Mouse (Mus musculus) heart, embryonic 16.5 days (tissue): ENCODE results near the gene Ndc1. TPM values are rescaled to one million over a fixed set of nuclear protein-coding genes. Genes with fewer than 3 reads are reported as not detected.
A peak's percentile ranks its signal among the peaks of the same experiment; 100 is the strongest.

Experiments used
- ATAC-seq: fragments of 200-750 bp; cut with Nextera tagmentation; replicated peaks from 2 replicates; pipeline ENCODE4 v1.8.0; 2017; ENCODE audit warnings: moderate number of reproducible peaks; ENCODE audit not compliant: insufficient read depth, low FRiP score; ENCODE audit errors: extremely low read depth
- H3K27ac ChIP-seq: fragments of 300-500 bp; sonication (generic); 2 replicates; pipeline ENCODE4 v1.5.1; 2014; ENCODE audit warnings: mild to moderate bottlenecking, low read length, control low read depth, moderate library complexity
- H3K27me3 ChIP-seq: fragments of 300-500 bp; sonication (generic); 2 replicates; pipeline ENCODE4 v1.6.1; 2014; ENCODE audit warnings: low read length, mixed read lengths; ENCODE audit not compliant: control insufficient read depth, insufficient read depth
- H3K36me3 ChIP-seq: fragments of 300-500 bp; sonication (generic); 2 replicates; pipeline ENCODE4 v1.6.1; 2014; ENCODE audit not compliant: control insufficient read depth, insufficient read depth
- H3K4me1 ChIP-seq: fragments of 300-500 bp; sonication (generic); 2 replicates; pipeline ENCODE4 v1.6.1; 2014; ENCODE audit warnings: low read length, mixed read lengths; ENCODE audit not compliant: control insufficient read depth, insufficient read depth
- H3K4me2 ChIP-seq: fragments of 300-500 bp; sonication (generic); 2 replicates; pipeline ENCODE4 v1.6.1; 2014; ENCODE audit warnings: low read depth, mild to moderate bottlenecking, control low read depth, low read length
- H3K4me3 ChIP-seq: fragments of 300-500 bp; sonication (generic); 2 replicates; pipeline ENCODE4 v1.5.1; 2014; ENCODE audit warnings: mild to moderate bottlenecking, control low read depth, low read length
- H3K9ac ChIP-seq: fragments of 300-500 bp; sonication (generic); 2 replicates; pipeline ENCODE4 v1.6.1; 2014; ENCODE audit warnings: low read length, control low read depth
- H3K9me3 ChIP-seq: fragments of 300-500 bp; sonication (generic); replicated peaks from 2 replicates; pipeline ENCODE4 v1.6.1; 2016; ENCODE audit warnings: low read length; ENCODE audit not compliant: control insufficient read depth
- WGBS: fragments of 180-500 bp; shearing (Covaris S2); extraction: QIAGEN DNeasy Blood & Tissue Kit; methylation state at CpG from one replicate; pipeline ENCODE4 v1.1.7; 2014; 5-methylcytosine and 5-hydroxymethylcytosine counted together
- polyA plus RNA-seq: library from polyadenylated mRNA; unstranded; fragments of >200 nt; fragmentation: Nextera tagmentation; extraction: Ambion mirVana; gene quantifications from 2 replicates; pipeline ENCODE4 v1.2.1, GENCODE M21; 2015

Ndc1 gene
- polyA plus RNA-seq, 1 experiment from 2014 or later: 23.4 TPM

- Histone ChIP-seq H3K27me3 (no peaks in the 10 kb centered on the region), H3K9ac (no peak overlapping the region), H3K4me3 (no peak overlapping the region), H3K27ac (no peak overlapping the region), H3K9me3 (no peaks in the 10 kb centered on the region), H3K36me3 (peaks cover 44% of the 10 kb centered on the region), H3K4me1 (no peaks in the 10 kb centered on the region), H3K4me2 (no peak overlapping the region)
- ATAC-seq: no peak
- WGBS: 73% methylated on average over 7 of the region's 7 CpGs
These were observed 13.3 kb downstream of the Ndc1 start for GRCm38 (mm10) chr4:107380871-107381270.

DNA sequence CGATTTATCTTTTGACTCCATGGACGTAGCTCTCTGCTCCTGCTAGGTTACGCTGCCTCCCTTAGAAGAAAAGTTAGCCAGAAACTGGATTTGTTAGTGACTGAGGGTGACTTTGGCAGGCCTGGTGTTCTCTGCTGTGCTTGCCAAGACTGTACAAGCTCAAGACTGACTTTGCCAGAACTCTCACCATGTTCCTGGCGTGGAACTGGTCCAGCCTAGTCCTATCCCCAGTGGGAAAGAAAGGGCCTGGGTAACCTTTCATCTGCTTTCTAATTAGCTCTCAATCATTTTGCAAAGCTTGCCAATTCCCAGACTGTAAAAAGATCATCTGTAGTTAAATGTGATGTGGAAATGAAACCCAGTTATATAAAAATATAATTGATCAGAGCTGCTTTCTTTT lies 19.5 kb downstream of the Ndc1 start:
- H3K27me3 ChIP-seq: no peaks in the 10 kb centered on the region
- no peak for ATAC-seq
- peaks cover 61% of the 10 kb centered on the region for H3K36me3 ChIP-seq
- no peak overlapping the region for H3K4me3 ChIP-seq
- H3K4me2 ChIP-seq: no peak overlapping the region
- H3K9ac ChIP-seq: no peak overlapping the region
- H3K9me3 ChIP-seq: no peaks in the 10 kb centered on the region
- H3K4me1 ChIP-seq: no peaks in the 10 kb centered on the region
- no peak overlapping the region for H3K27ac ChIP-seq
- 98% methylated on average over 4 of the region's 4 CpGs for WGBS

DNA sequence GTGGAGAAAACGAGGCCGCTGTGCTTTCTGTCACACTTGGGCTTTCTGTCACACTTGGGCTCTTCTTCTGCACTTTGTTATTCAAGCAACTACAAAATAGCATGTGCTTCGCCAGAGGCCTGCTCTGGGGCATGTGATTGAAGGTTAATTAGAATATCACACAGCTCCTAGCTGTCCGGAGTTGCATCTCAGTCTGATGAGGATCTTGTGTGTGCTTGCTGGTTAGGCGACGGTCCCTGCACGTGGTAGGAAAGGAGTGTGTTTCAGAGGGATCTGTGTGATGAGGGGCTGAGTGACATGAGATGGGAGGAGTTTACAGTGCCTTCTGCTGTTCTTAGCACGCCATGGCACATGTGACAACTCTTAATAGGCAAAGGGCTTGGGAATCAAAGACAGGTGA lies 19.9 kb downstream of the Ndc1 start:
- no peaks in the 10 kb centered on the region for H3K9me3 ChIP-seq
- H3K4me3 ChIP-seq: no peak overlapping the region
- no peaks in the 10 kb centered on the region for H3K27me3 ChIP-seq
- H3K4me1 ChIP-seq: no peaks in the 10 kb centered on the region
- H3K9ac ChIP-seq: no peak overlapping the region
- WGBS: 91% methylated on average over 8 of the region's 8 CpGs
- H3K36me3 ChIP-seq: peaks cover 62% of the 10 kb centered on the region
- H3K27ac ChIP-seq: no peak overlapping the region
- ATAC-seq: no peak
- no peak overlapping the region for H3K4me2 ChIP-seq

- Histone ChIP-seq H3K27ac (no peak overlapping the region), H3K36me3 (peaks cover 61% of the 10 kb centered on the region), H3K9me3 (no peaks in the 10 kb centered on the region), H3K4me2 (no peak overlapping the region), H3K4me3 (no peak overlapping the region), H3K9ac (no peak overlapping the region), H3K4me1 (no peaks in the 10 kb centered on the region), H3K27me3 (no peaks in the 10 kb centered on the region)
- no peak for ATAC-seq
- WGBS: 85% methylated on average over 2 of the region's 2 CpGs
These were observed 20.7 kb downstream of the Ndc1 start for GRCm38 (mm10) chr4:107388291-107388690.

DNA sequence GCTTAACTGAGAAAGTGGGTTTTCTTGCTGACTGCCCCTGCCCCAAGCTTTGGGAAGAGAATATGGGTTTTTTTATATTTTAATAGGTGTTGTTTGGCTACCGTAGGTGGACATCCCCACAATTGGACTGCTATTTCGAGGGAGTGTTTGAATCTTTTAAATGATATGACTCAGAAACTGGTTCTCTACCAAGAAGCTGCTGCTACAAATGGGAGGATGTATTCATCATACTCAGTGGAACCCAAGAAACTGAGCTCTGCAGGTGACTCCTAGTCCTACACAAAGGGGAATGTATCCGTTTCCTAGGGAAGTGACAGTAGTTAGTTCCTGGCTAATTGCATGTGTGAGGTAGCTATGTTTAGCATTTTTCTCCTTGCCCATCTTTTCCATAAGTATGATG lies 21.8 kb downstream of the Ndc1 start:
- Histone ChIP-seq H3K4me1 (no peaks in the 10 kb centered on the region), H3K27ac (no peak overlapping the region), H3K27me3 (no peaks in the 10 kb centered on the region), H3K4me3 (no peak overlapping the region), H3K4me2 (no peak overlapping the region), H3K9ac (no peak overlapping the region), H3K36me3 (peaks cover 65% of the 10 kb centered on the region), H3K9me3 (no peaks in the 10 kb centered on the region)
- ATAC-seq: no peak
- WGBS: 93% methylated on average over 3 of the region's 3 CpGs

DNA sequence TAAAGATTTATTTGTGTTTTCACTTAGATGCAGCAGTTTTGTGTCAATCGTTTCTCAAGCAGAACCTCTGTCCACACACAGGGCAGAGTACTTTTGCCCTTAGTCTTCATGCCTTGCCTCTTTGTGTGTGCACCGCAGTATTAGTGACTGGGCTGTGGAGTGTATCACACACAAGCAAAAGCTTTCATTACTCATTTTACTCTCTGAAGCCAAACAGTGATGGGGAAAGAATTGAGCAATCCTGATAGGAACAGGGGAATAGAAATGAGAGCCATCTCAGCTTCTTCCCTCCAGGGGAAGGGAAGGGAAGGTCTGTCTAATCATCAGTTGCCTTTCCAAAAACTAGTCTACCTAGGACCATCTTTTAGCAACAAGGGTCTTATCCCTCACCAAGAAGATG lies 26.2 kb downstream of the Ndc1 start:
- Histone ChIP-seq H3K9ac (no peak overlapping the region), H3K27me3 (no peaks in the 10 kb centered on the region), H3K9me3 (no peaks in the 10 kb centered on the region), H3K36me3 (peaks cover 50% of the 10 kb centered on the region), H3K4me1 (no peaks in the 10 kb centered on the region), H3K4me2 (no peak overlapping the region), H3K4me3 (no peak overlapping the region), H3K27ac (no peak overlapping the region)
- ATAC-seq: no peak
- 89% methylated on average over 2 of the region's 2 CpGs for WGBS

- Histone ChIP-seq H3K4me2 (no peak overlapping the region), H3K4me1 (0 out of 2 replicates have a peak, but pooled peaks cover 2% of the 10 kb centered on the region), H3K9ac (no peak overlapping the region), H3K27ac (no peak overlapping the region), H3K27me3 (peaks cover 10% of the 10 kb centered on the region), H3K4me3 (no peak overlapping the region), H3K9me3 (no peaks in the 10 kb centered on the region), H3K36me3 (no peaks in the 10 kb centered on the region; the same call in 1 of the 2 replicates)
- 65% methylated on average over 4 of the region's 4 CpGs for WGBS
- no peak for ATAC-seq
These were observed 52.6 kb downstream of the Ndc1 start for GRCm38 (mm10) chr4:107420202-107420601.

DNA sequence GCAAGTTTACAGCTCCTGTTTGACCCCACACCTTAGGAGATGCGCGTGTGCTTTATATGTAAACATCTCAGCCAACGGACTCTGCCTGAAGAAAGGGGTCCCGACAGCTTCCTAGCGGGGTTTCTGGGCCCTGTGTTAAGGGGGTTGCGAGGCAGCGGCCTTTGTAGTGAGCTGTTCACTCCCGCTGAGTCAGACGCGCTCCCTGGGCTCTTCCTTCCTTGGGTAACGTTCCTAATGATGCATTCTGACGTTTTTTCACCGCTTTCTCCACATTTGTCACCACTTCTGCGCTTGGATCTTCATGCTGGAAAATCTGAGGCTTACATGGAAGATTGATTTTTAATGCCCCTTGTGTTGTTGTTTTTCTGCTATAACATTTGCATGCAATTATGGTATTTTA lies 54.1 kb downstream of the Ndc1 start:
- Histone ChIP-seq H3K9ac (no peak overlapping the region), H3K4me3 (peak overlapping the region; percentile 33), H3K27me3 (peaks cover 10% of the 10 kb centered on the region), H3K9me3 (no peaks in the 10 kb centered on the region), H3K4me2 (peak overlapping the region; percentile 59), H3K27ac (no peak overlapping the region), H3K4me1 (0 out of 2 replicates have a peak, but pooled peaks cover 2% of the 10 kb centered on the region), H3K36me3 (no peaks in the 10 kb centered on the region; the same call in 1 of the 2 replicates)
- 7% methylated on average over 14 of the region's 14 CpGs for WGBS
- ATAC-seq: no peak

- no peaks in the 10 kb centered on the region for H3K9me3 ChIP-seq
- 22% methylated on average over 6 of the region's 6 CpGs for WGBS
- peaks cover 12% of the 10 kb centered on the region for H3K27me3 ChIP-seq
- H3K4me2 ChIP-seq: no peak overlapping the region; the same call in 1 of the 2 replicates
- H3K36me3 ChIP-seq: no peaks in the 10 kb centered on the region; the same call in 1 of the 2 replicates
- H3K9ac ChIP-seq: no peak overlapping the region
- no peak for ATAC-seq
- H3K4me1 ChIP-seq: 0 out of 2 replicates have a peak, but pooled peaks cover 2% of the 10 kb centered on the region
- no peak overlapping the region for H3K4me3 ChIP-seq
- H3K27ac ChIP-seq: no peak overlapping the region
These were observed 54.6 kb downstream of the Ndc1 start for GRCm38 (mm10) chr4:107422176-107422575.
